Mouse (Mus musculus) thymus, postnatal 25 days (tissue): Measurements from ENCODE around the gene Hist1h2af.

Source experiments
- DNase-seq: peaks from one replicate; pipeline ENCODE4 v3.0.0; 2022

The Hist1h2af gene

GRCm38 (mm10) chr13:23515826-23516620, 17.7 kb upstream of the Hist1h2af start:
- DNase-seq = no peak

GRCm38 (mm10) chr13:23516822-23517602, 16.7 kb upstream of the Hist1h2af start:
- peak; percentile 84 for DNase-seq

GRCm38 (mm10) chr13:23517603-23518294, 16.0 kb upstream of the Hist1h2af start:
- peak; percentile 95 for DNase-seq

- no peak for DNase-seq
Observed at GRCm38 (mm10) chr13:23518295-23518603, 15.5 kb upstream of the Hist1h2af start.

GRCm38 (mm10) chr13:23518885-23519284, 14.8 kb upstream of the Hist1h2af start:
- DNase-seq = peak; percentile 88

- peak; percentile 84 for DNase-seq
Observed at GRCm38 (mm10) chr13:23519416-23519815, 14.3 kb upstream of the Hist1h2af start.

GRCm38 (mm10) chr13:23521703-23522102, 12.0 kb upstream of the Hist1h2af start:
- peak; percentile 93 for DNase-seq

GRCm38 (mm10) chr13:23523976-23524375, 9.7 kb upstream of the Hist1h2af start:
- no peak for DNase-seq

GRCm38 (mm10) chr13:23524654-23525053, 9.1 kb upstream of the Hist1h2af start:
- DNase-seq = peak; percentile 78

GRCm38 (mm10) chr13:23525901-23526300, 7.8 kb upstream of the Hist1h2af start:
- DNase-seq = no peak

- DNase-seq = peak; percentile 91
Observed at GRCm38 (mm10) chr13:23526312-23526711, 7.4 kb upstream of the Hist1h2af start.

GRCm38 (mm10) chr13:23529005-23529404, 4.7 kb upstream of the Hist1h2af start:
- DNase-seq = no peak

GRCm38 (mm10) chr13:23529480-23530165, 4.1 kb upstream of the Hist1h2af start:
- no peak for DNase-seq

- DNase-seq = peak; percentile 75
Observed at GRCm38 (mm10) chr13:23530181-23530900, 3.4 kb upstream of the Hist1h2af start.

GRCm38 (mm10) chr13:23530901-23531875, 2.5 kb upstream of the Hist1h2af start, which contains the start of gene Hist1h4h:
TSS of gene Hist1h4h (plus strand) at chr13:23531050.
- peak; percentile 98 for DNase-seq

- no peak for DNase-seq
Observed at GRCm38 (mm10) chr13:23532262-23533075, 1.2 kb upstream of the Hist1h2af start.

GRCm38 (mm10) chr13:23534368-23535131, 844 bp downstream of the Hist1h2af start:
- DNase-seq = peak; percentile 39

- DNase-seq = peak; percentile 89
Observed at GRCm38 (mm10) chr13:23535137-23536075, 1.7 kb downstream of the Hist1h2af start, which contains the start of gene Hist1h3g. TSS of gene Hist1h3g (plus strand) at chr13:23535422.
